Mouse (Mus musculus) limb, embryonic 11.5 days (tissue): Measurements from ENCODE around the gene Hsd11b1. TPM values are rescaled to one million over a fixed set of nuclear protein-coding genes. Genes with fewer than 3 reads are reported as not detected.
A peak's percentile ranks its signal among the peaks of the same experiment; 100 is the strongest.

Source experiments
- ATAC-seq: fragments of 200-750 bp; cut with Nextera tagmentation; 2 replicates; pipeline ENCODE4 v1.8.0; 2017; ENCODE audit warnings: low read depth; ENCODE audit not compliant: insufficient number of reproducible peaks, low FRiP score, low TSS enrichment
- DNase-seq: peaks from one replicate; pipeline ENCODE4 v3.0.0-alpha.2; 2015; ENCODE audit warnings: low spot score
- H3K27ac ChIP-seq: fragments of 300-500 bp; sonication (generic); replicated peaks from 2 replicates; pipeline ENCODE4 v1.5.1; 2014; ENCODE audit warnings: low read depth, mild to moderate bottlenecking, low read length
- H3K27me3 ChIP-seq: fragments of 300-500 bp; sonication (generic); 2 replicates; pipeline ENCODE4 v1.6.1; 2014; ENCODE audit warnings: mild to moderate bottlenecking, low read length, mixed read lengths; ENCODE audit not compliant: control insufficient read depth, insufficient read depth
- H3K36me3 ChIP-seq: fragments of 300-500 bp; sonication (generic); 2 replicates; pipeline ENCODE4 v1.6.1; 2014; ENCODE audit warnings: mild to moderate bottlenecking, low read length, moderate library complexity, mixed read lengths; ENCODE audit not compliant: control insufficient read depth, insufficient read depth
- H3K4me1 ChIP-seq: fragments of 300-500 bp; sonication (generic); 2 replicates; pipeline ENCODE4 v1.6.1; 2014; ENCODE audit warnings: low read length, mixed read lengths; ENCODE audit not compliant: control insufficient read depth, insufficient read depth
- H3K4me2 ChIP-seq: fragments of 300-500 bp; sonication (generic); 2 replicates; pipeline ENCODE4 v1.6.1; 2014; ENCODE audit warnings: low read depth, mild to moderate bottlenecking, moderate library complexity; ENCODE audit not compliant: severe bottlenecking
- H3K4me3 ChIP-seq: fragments of 300-500 bp; sonication (generic); 2 replicates; pipeline ENCODE4 v1.5.1; 2014; ENCODE audit warnings: low read depth, low read length
- H3K9ac ChIP-seq: fragments of 300-500 bp; sonication (generic); 2 replicates; pipeline ENCODE4 v1.6.1; 2014; ENCODE audit warnings: mild to moderate bottlenecking, low read length
- H3K9me3 ChIP-seq: fragments of 300-500 bp; sonication (generic); 2 replicates; pipeline ENCODE4 v1.6.1; 2016; ENCODE audit warnings: low read length; ENCODE audit not compliant: control insufficient read depth
- WGBS: fragments of 180-500 bp; shearing (Covaris S2); extraction: QIAGEN DNeasy Blood & Tissue Kit; methylation state at CpG from one replicate; pipeline ENCODE4 v1.1.7; 2014; 5-methylcytosine and 5-hydroxymethylcytosine counted together
- polyA plus RNA-seq: library from polyadenylated mRNA; unstranded; fragments of >200 nt; fragmentation: Nextera tagmentation; extraction: Ambion mirVana; gene quantifications from 2 replicates; pipeline ENCODE4 v1.2.1, GENCODE M21; 2014

The Hsd11b1 gene
- polyA plus RNA-seq, 1 experiment from 2014 or later: 0.23 TPM

GRCm38 (mm10) chr1:193211371-193211770, 52.5 kb downstream of the Hsd11b1 start:
- H3K9me3 ChIP-seq: no peaks in the 10 kb centered on the region
- no peak overlapping the region for H3K4me3 ChIP-seq
- H3K9ac ChIP-seq: no peak overlapping the region
- H3K27ac ChIP-seq: no peak overlapping the region
- no peaks in the 10 kb centered on the region for H3K36me3 ChIP-seq
- H3K4me1 ChIP-seq: no peaks in the 10 kb centered on the region
- no peak overlapping the region for H3K4me2 ChIP-seq
- no peak for DNase-seq
- no peak for ATAC-seq
- no peaks in the 10 kb centered on the region for H3K27me3 ChIP-seq
- WGBS: 75% methylated on average over 5 of the region's 5 CpGs

- Histone ChIP-seq H3K4me2 (no peak overlapping the region), H3K9ac (no peak overlapping the region), H3K27ac (no peak overlapping the region), H3K4me3 (no peak overlapping the region), H3K9me3 (no peaks in the 10 kb centered on the region), H3K36me3 (no peaks in the 10 kb centered on the region), H3K27me3 (no peaks in the 10 kb centered on the region), H3K4me1 (no peaks in the 10 kb centered on the region)
- DNase-seq (peak; percentile 55), ATAC-seq (no peak)
- WGBS: 33% methylated on average over 2 of the region's 2 CpGs
Observed at GRCm38 (mm10) chr1:193208178-193208577, 55.7 kb downstream of the Hsd11b1 start.

GRCm38 (mm10) chr1:193207503-193207902, 56.4 kb downstream of the Hsd11b1 start, which contains the start of gene Lamb3:
TSS of gene Lamb3 (plus strand) at chr1:193207699.
- 84% methylated on average over 3 of the region's 3 CpGs for WGBS
- Histone ChIP-seq H3K4me1 (no peaks in the 10 kb centered on the region), H3K36me3 (no peaks in the 10 kb centered on the region), H3K27ac (no peak within 1 kb of the TSS), H3K9me3 (no peaks in the 10 kb centered on the region), H3K4me2 (no peak within 1 kb of the TSS), H3K4me3 (no peak within 1 kb of the TSS), H3K27me3 (no peaks in the 10 kb centered on the region), H3K9ac (no peak within 1 kb of the TSS)
- ATAC-seq: no peak
- no peak for DNase-seq

- WGBS: 90% methylated on average over 2 of the region's 2 CpGs
- Histone ChIP-seq H3K4me3 (no peak overlapping the region), H3K9me3 (no peaks in the 10 kb centered on the region), H3K4me2 (no peak overlapping the region), H3K4me1 (no peaks in the 10 kb centered on the region), H3K36me3 (no peaks in the 10 kb centered on the region), H3K27ac (no peak overlapping the region), H3K9ac (no peak overlapping the region), H3K27me3 (no peaks in the 10 kb centered on the region)
- ATAC-seq (no peak), DNase-seq (no peak)
Observed at GRCm38 (mm10) chr1:193205431-193205830, 58.4 kb downstream of the Hsd11b1 start.

- Histone ChIP-seq H3K27me3 (no peaks in the 10 kb centered on the region), H3K9me3 (no peaks in the 10 kb centered on the region), H3K27ac (no peak overlapping the region), H3K36me3 (no peaks in the 10 kb centered on the region), H3K4me2 (no peak overlapping the region), H3K4me1 (no peaks in the 10 kb centered on the region), H3K9ac (no peak overlapping the region), H3K4me3 (no peak overlapping the region)
- WGBS: 40% methylated on average over 2 of the region's 2 CpGs
- DNase-seq: no peak
- no peak for ATAC-seq
Observed at GRCm38 (mm10) chr1:193203821-193204220, 60.1 kb downstream of the Hsd11b1 start.

- ATAC-seq (no peak), DNase-seq (no peak)
- Histone ChIP-seq H3K36me3 (no peaks in the 10 kb centered on the region), H3K4me3 (no peak within 1 kb of the TSS), H3K27ac (no peak within 1 kb of the TSS), H3K27me3 (no peaks in the 10 kb centered on the region), H3K4me1 (no peaks in the 10 kb centered on the region), H3K4me2 (no peak within 1 kb of the TSS), H3K9me3 (no peaks in the 10 kb centered on the region), H3K9ac (no peak within 1 kb of the TSS)
- WGBS: 61% methylated on average over 5 of the region's 5 CpGs
Observed at GRCm38 (mm10) chr1:193201383-193201778, 62.5 kb downstream of the Hsd11b1 start, which contains the start of gene Traf3ip3. TSS of gene Traf3ip3 (minus strand) at chr1:193201703.

- no peak overlapping the region for H3K4me3 ChIP-seq
- H3K27ac ChIP-seq: no peak overlapping the region
- no peaks in the 10 kb centered on the region for H3K4me1 ChIP-seq
- H3K36me3 ChIP-seq: no peaks in the 10 kb centered on the region
- H3K27me3 ChIP-seq: no peaks in the 10 kb centered on the region
- DNase-seq (no peak), ATAC-seq (no peak)
- WGBS: 86% methylated on average over 8 of the region's 8 CpGs
- H3K9me3 ChIP-seq: no peaks in the 10 kb centered on the region
- no peak overlapping the region for H3K9ac ChIP-seq
- no peak overlapping the region for H3K4me2 ChIP-seq
Observed at GRCm38 (mm10) chr1:193200640-193201382, 63.1 kb downstream of the Hsd11b1 start.

- Histone ChIP-seq H3K9me3 (no peaks in the 10 kb centered on the region), H3K27me3 (no peaks in the 10 kb centered on the region), H3K4me2 (no peak overlapping the region), H3K4me3 (no peak overlapping the region), H3K9ac (no peak overlapping the region), H3K4me1 (no peaks in the 10 kb centered on the region), H3K27ac (no peak overlapping the region), H3K36me3 (no peaks in the 10 kb centered on the region)
- WGBS: 95% methylated on average over 2 of the region's 2 CpGs
- ATAC-seq: no peak
- DNase-seq: no peak
Observed at GRCm38 (mm10) chr1:193198312-193198711, 65.6 kb downstream of the Hsd11b1 start.
